Mouse (Mus musculus) left cerebral cortex, postnatal 10 days (tissue): ENCODE measurements around the gene Sh3bp5l. TPM values are rescaled to one million over a fixed set of nuclear protein-coding genes. Genes with fewer than 3 reads are reported as not detected.
"Not testable (repeated sequence)": the region's sequence is repeated elsewhere in the genome, so short reads cannot be mapped to it uniquely, and the experiment has no call there.

Experiments
- DNase-seq, 2 experiments: peaks; one replicate each; pipeline ENCODE4 v3.0.0; 2021 to 2022; ENCODE audit warnings: low spot score in 2 of 2, mixed read lengths in 1 of 2; ENCODE audit errors: extremely low spot score in 1 of 2
- intact Hi-C: fragments of 180-260 bp; cut with DNase I; formaldehyde crosslinking; loops from one replicate; pipeline ENCODE4 v1.15.1; 2025
- total RNA-seq, 2 experiments: library from RNA; stranded (reverse); gene quantifications; 2 replicates each; pipeline ENCODE4 v1.2.3; 2021

Gene Sh3bp5l
- 10 to 100 TPM; 55.5 to 60.8 TPM for total RNA-seq

- intact Hi-C loops = no loop called here
Measured at GRCm38 (mm10) chr11:58330276-58331148, at the start of gene Sh3bp5l, which contains the start of gene Zfp672. Gene Sh3bp5l, plus strand, starts transcription at chr11:58330724. Gene Zfp672, minus strand, starts transcription at chr11:58330339.

GRCm38 (mm10) chr11:58281970-58282496 lies 48.5 kb upstream of the Sh3bp5l start:
- intact Hi-C loops = no loop called here

More at GRCm38 (mm10) chr11:58330276-58331148, at the start of gene Sh3bp5l, which contains the start of gene Zfp672:
- DNase-seq = peak; percentile 91 to 93

DNA sequence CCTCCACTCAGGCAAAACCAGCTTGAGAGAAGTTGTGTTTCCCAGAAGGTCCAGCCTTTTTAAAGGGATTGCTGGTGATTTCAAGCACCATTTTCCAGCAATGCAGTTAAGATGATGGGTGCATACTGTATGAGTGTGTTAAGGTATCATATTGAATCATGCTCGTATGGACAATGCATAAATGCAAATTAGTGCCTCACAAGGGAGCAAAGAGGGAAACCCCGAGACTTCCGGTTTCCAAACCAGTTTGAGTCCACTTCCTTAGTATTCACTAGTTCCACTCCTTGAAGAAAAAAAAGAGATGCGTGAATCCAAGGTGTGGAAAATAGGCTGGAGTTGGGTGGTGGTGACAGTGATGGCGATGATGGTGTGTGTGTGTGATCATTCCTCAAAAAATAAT lies 48.0 kb upstream of the Sh3bp5l start:
- intact Hi-C loops = no loop called here
- DNase-seq = no peak

More at GRCm38 (mm10) chr11:58281970-58282496, 48.5 kb upstream of the Sh3bp5l start:
- DNase-seq = no peak

GRCm38 (mm10) chr11:58289992-58290682 lies 40.4 kb upstream of the Sh3bp5l start:
- DNase-seq = no peak
- intact Hi-C loops = no loop called here

DNA sequence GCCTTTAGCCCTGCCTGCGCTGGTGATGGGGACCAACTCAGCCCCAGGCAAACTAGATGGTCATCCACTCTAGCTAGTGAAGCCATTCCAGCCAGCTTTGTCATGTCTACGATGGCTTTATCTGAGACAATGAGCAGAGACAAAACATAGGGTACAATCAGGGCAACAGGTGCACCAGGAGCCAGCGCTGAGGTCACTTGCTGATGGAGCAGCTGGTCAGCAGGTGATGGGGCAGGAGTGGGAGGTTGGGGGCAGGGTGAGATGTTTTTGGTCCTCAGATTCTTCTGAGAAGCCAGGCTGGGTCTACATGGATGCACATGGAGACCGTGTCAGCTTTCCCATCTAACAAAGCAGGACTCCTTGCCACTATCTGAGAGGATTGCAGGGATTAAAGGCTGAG lies 39.7 kb upstream of the Sh3bp5l start:
- intact Hi-C loops = no loop called here
- no peak for DNase-seq

- DNase-seq = no peak
- intact Hi-C loops = no loop called here
Measured at GRCm38 (mm10) chr11:58292791-58293190, 37.7 kb upstream of the Sh3bp5l start.

- intact Hi-C loops = no loop called here
- no peak for DNase-seq
Measured at GRCm38 (mm10) chr11:58297396-58297795, 33.1 kb upstream of the Sh3bp5l start.

- DNase-seq = peak; percentile 72
- intact Hi-C loops = loop anchor here (5.0 kb wide), 1 partner anchor 124 kb away; no protein-coding TSS in a partner anchor
Measured at GRCm38 (mm10) chr11:58301057-58301456, 29.5 kb upstream of the Sh3bp5l start.

- intact Hi-C loops = loop anchor here (5.0 kb wide), 1 partner anchor 125 kb away; no protein-coding TSS in a partner anchor
- peak; percentile 94 to 95 for DNase-seq
Measured at GRCm38 (mm10) chr11:58301837-58302754, 28.4 kb upstream of the Sh3bp5l start.

GRCm38 (mm10) chr11:58302774-58303445 lies 27.6 kb upstream of the Sh3bp5l start:
- no peak for DNase-seq
- intact Hi-C loops = loop anchor here (5.0 kb wide), 1 partner anchor 126 kb away; no protein-coding TSS in a partner anchor

DNA sequence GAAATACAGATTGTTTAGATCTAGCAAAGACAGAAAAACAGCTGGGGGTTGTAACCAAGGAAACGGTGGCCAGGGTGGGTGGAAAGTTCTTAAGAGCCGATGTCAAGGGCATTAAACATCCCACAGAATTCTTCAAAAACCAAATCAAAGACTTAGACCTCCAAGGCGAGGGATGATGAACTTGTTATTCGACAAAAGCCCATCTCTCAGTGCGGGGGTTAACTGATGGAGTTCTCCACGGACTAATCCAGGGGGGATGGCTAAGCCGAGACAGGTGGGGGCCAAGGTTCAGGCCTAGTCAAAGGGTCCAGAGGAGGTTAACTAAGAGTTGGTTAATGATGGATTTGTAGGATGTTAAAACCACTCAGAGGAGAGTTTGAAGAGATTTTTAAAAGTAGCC lies 26.9 kb upstream of the Sh3bp5l start:
- DNase-seq = no peak
- intact Hi-C loops = loop anchor here (5.0 kb wide), 1 partner anchor 126 kb away; no protein-coding TSS in a partner anchor

DNA sequence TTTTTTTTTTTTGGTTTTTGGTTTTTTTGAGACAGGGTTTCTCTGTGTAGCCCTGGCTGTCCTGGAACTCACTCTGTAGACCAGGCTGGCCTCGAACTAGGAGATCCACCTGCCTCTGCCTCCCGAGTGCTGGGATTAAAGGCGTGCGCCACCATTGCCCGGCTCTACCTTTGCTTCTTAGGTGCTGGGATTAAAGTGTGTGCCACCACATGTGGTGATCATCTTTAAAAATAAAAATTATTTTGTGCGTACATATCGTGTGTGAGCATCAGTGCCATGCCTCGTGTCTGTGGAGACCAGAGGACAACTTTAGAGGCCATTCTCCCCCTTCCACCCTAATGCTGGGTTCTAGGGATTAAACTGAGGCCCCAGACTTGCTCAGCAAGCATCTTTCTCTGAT lies 25.2 kb upstream of the Sh3bp5l start:
- DNase-seq, intact Hi-C loops: not testable (repeated sequence)

- intact Hi-C loops = no loop called here
- peak; percentile 97 for DNase-seq
Measured at GRCm38 (mm10) chr11:58306860-58307308, 23.6 kb upstream of the Sh3bp5l start, which contains the start of gene Zfp692. Gene Zfp692, plus strand, starts transcription at chr11:58307069.

GRCm38 (mm10) chr11:58307411-58308080 lies 23.0 kb upstream of the Sh3bp5l start:
- intact Hi-C loops = no loop called here
- DNase-seq = peak in 1 of 2 experiments; percentile 70

DNA sequence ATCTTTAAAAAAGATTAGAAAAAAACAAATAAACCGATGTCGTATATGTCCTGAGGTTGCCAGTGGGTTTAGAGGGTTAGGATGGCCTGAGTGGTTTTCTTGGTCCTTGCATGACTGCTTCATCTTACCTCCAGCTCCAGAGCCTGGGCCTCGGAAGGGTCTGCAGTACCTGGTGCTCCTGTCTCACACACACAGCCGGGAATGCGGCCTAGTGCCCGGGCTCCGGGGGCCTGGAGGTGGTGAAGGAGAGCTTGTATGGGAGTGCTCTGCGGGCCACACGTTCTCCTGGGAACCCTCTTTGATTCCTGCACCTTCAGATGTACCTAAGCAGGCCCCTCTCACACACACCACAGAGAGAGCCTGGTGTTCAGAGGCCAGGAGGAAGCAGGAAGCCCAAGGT lies 21.9 kb upstream of the Sh3bp5l start:
- intact Hi-C loops = no loop called here
- DNase-seq = peak in 1 of 2 experiments; percentile 42

DNA sequence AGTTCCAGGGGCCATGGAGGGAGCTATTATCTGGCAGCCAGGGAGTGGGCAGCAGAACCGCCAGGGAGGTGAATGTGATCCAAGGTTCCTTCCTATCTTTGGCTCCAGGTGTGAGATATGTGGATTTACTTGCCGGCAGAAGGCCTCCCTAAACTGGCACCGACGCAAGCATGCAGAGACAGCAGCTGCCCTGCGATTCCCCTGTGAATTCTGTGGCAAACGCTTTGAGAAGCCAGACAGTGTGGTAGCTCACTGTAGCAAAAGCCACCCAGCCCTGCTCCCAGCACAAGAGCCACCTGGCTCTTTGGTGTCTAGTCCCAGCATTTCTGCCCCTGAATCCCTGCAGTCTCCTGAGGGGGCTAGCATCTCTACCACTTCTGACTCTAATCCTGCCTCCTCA lies 16.5 kb upstream of the Sh3bp5l start:
- intact Hi-C loops = no loop called here
- peak in 1 of 2 experiments; percentile 34 for DNase-seq

DNA sequence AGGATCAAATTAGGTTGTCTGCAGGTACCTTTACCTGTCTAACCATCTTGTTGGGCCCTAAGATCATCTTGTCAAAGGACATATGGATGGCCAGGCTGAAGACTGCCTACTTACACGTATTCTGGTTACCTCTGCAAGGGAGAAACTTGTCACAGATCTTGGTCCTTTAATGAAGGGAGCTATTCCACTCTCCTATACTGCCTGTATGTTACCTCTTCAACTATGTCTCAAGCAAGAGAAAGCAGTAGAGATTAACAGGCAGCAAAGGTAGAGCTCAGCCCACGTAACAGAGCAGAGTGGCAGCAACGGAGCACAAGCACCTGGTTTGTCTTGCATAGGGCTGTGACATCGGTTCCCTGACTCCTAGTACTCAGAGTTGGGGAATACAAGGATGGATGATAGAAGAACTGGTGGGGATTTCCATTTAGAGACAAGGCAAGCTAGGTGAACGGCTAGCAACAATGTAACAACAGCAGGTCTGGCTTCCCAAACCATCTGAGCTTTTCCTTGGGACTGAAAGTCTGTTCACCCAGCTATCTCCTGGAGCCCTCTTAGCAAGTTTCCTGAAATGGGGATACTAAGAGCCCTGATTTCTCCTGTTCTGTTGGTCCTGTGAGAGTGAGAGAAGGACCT lies 14.9 kb upstream of the Sh3bp5l start:
- no peak for DNase-seq
- intact Hi-C loops = no loop called here
